Mouse (Mus musculus): ENCODE data around the gene Sgpp2.

DNA sequence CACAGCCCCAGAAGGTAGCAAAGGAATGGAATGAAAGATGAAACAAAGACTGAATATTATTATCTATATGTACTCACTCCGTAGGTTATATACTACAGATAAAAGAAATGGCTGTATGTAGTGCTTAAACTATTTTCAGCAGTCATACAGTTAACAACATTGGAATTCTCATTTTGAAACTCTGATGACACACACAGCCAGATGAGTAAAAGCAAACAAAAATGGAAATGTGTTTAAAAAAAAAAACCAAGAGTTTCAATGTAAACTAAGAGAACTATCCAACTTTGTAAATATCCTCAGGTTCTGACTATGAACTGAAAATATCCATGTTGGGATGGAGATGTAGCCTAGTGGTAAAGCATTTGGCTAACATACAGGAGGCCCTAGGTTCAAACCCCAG is 126.3 kb downstream of the Sgpp2 start:
- no peak for TF ChIP-seq CTCF (IDR thresholded peaks at IDR 0.05; ENCODE audit: control insufficient read depth, insufficient read depth, insufficient read length)
- no peak for TF ChIP-seq MYOD1 (IDR thresholded peaks at IDR 0.05; ENCODE audit: control insufficient read depth, insufficient read length, low read depth)
- TF ChIP-seq CEBPB (IDR thresholded peaks at IDR 0.05; ENCODE audit: low read depth): no peak
- TF ChIP-seq MAX (IDR thresholded peaks at IDR 0.05): no peak
- TF ChIP-seq FOSL1 (IDR thresholded peaks at IDR 0.05; ENCODE audit: insufficient read depth, low read length, poor library complexity, severe bottlenecking): no peak
- no peak for TF ChIP-seq USF1 (IDR thresholded peaks at IDR 0.05; ENCODE audit: low read depth)
- TF ChIP-seq MYOG (IDR thresholded peaks at IDR 0.05; ENCODE audit: control insufficient read depth, extremely low read depth, insufficient read length): no peak

Data from C2C12 (cell line).